In genomic region chr7:34690111-34690510, GRCm38 (mm10) we compare ENCODE assay signal across 24 mouse cellular contexts. TPM values are rescaled to one million over a fixed set of nuclear protein-coding genes. Genes with fewer than 3 reads are reported as not detected.
A peak's percentile ranks its signal among the peaks of the same experiment; 100 is the strongest.
DNase-seq lines count a peak whose midpoint lies in the region; ATAC-seq and TF ChIP-seq lines count a peak whose summit lies in the region.
"Had no signal": no experiment of that assay in that cellular context is flagged by ENCODE, and none has a peak within 500 bp of the region (broad histone marks: within the 10 kb centered on the region; RNA-seq: fewer than 3 reads in every experiment).

No protein-coding gene starts in this region.

- DNase-seq in midbrain, embryonic 10.5 days (ENCODE audit: low spot score) = no peak
- no peak for DNase-seq in midbrain, postnatal 0 days (ENCODE audit: low spot score)
- peak; percentile 45 for DNase-seq in embryonic facial prominence, embryonic 14.5 days (ENCODE audit: low spot score)
- DNase-seq in retina, embryonic 14.5 days (ENCODE audit: low spot score) = peak; percentile 76
- no peak for DNase-seq in layer of hippocampus, adult 11-12 months (ENCODE audit: low spot score)
- no peak for DNase-seq in layer of hippocampus, adult 18-20 months (ENCODE audit: low spot score in 2 of 2)
- DNase-seq in urinary bladder, postnatal 25 days (ENCODE audit: low spot score) = no peak
- DNase-seq: adrenal gland, adult 2 months; B cell, adult 2 months; cerebellum, adult 8-10 months; gastrocnemius, postnatal 36 days; heart, postnatal 4 days; kidney, adult 9 months; kidney, postnatal 36 days; liver, embryonic 13.5 days; lung, embryonic 14.5 days; thymus, postnatal 14 days had no signal

- H3K9ac ChIP-seq in midbrain, postnatal 0 days (replicated peaks; ENCODE audit: low read length, poor library complexity, severe bottlenecking) = no peak overlapping the region
- no peak overlapping the region for H3K9ac ChIP-seq in embryonic facial prominence, embryonic 14.5 days (ENCODE audit: low read depth, low read length)
- H3K9ac ChIP-seq in midbrain, embryonic 12.5 days (replicated peaks) = no peak overlapping the region
- H3K9ac ChIP-seq: heart, embryonic 15.5 days; intestine, embryonic 15.5 days; limb, embryonic 13.5 days; liver, embryonic 13.5 days; lung, embryonic 14.5 days; neural tube, embryonic 12.5 days had no signal

- TF ChIP-seq CTCF in midbrain, postnatal 0 days (IDR thresholded peaks at IDR 0.05) = no peak

- no peak overlapping the region for H3K4me2 ChIP-seq in midbrain, postnatal 0 days (ENCODE audit: low read depth, low read length, poor library complexity, severe bottlenecking)
- no peak overlapping the region for H3K4me2 ChIP-seq in embryonic facial prominence, embryonic 14.5 days (ENCODE audit: low read depth, low read length)
- H3K4me2 ChIP-seq in midbrain, embryonic 12.5 days (replicated peaks) = peak overlapping the region; percentile 1; the same call in 1 of the 2 replicates
- H3K4me2 ChIP-seq: heart, embryonic 15.5 days; intestine, embryonic 15.5 days; limb, embryonic 13.5 days; liver, embryonic 13.5 days; lung, embryonic 14.5 days; neural tube, embryonic 12.5 days had no signal

- H3K27me3 ChIP-seq in midbrain, embryonic 10.5 days (ENCODE audit: low read depth, poor library complexity, severe bottlenecking) = no peaks in the 10 kb centered on the region
- no peaks in the 10 kb centered on the region for H3K27me3 ChIP-seq in midbrain, postnatal 0 days (ENCODE audit: insufficient read depth, low read length)
- 0 out of 2 replicates have a peak, but pooled peaks cover 6% of the 10 kb centered on the region for H3K27me3 ChIP-seq in embryonic facial prominence, embryonic 14.5 days (replicated peaks; ENCODE audit: control insufficient read depth, insufficient read depth, low read length)
- H3K27me3 ChIP-seq in midbrain, embryonic 12.5 days = no peaks in the 10 kb centered on the region
- H3K27me3 ChIP-seq: intestine, embryonic 15.5 days; liver, embryonic 13.5 days; neural tube, embryonic 12.5 days had no signal

- H3K27ac ChIP-seq in midbrain, embryonic 10.5 days (replicated peaks) = peak overlapping the region; percentile 76
- no peak overlapping the region for H3K27ac ChIP-seq in midbrain, postnatal 0 days (ENCODE audit: low read depth, low read length)
- H3K27ac ChIP-seq in embryonic facial prominence, embryonic 14.5 days (replicated peaks; ENCODE audit: low read depth, low read length) = no peak overlapping the region
- H3K27ac ChIP-seq in midbrain, embryonic 12.5 days (replicated peaks) = peak overlapping the region; percentile 83
- H3K27ac ChIP-seq: heart, embryonic 15.5 days; intestine, embryonic 15.5 days; limb, embryonic 13.5 days; liver, embryonic 13.5 days; neural tube, embryonic 12.5 days had no signal

- WGBS in midbrain, embryonic 10.5 days = 57% methylated on average over 13 of the region's 13 CpGs
- WGBS in midbrain, postnatal 0 days = 37% methylated on average over 13 of the region's 13 CpGs
- WGBS in embryonic facial prominence, embryonic 14.5 days = 54% methylated on average over 13 of the region's 13 CpGs
- 53% methylated on average over 13 of the region's 13 CpGs for WGBS in midbrain, embryonic 12.5 days

- no peaks in the 10 kb centered on the region for H3K36me3 ChIP-seq in midbrain, embryonic 10.5 days
- H3K36me3 ChIP-seq in midbrain, postnatal 0 days (ENCODE audit: insufficient read depth, low read length) = no peaks in the 10 kb centered on the region
- H3K36me3 ChIP-seq in embryonic facial prominence, embryonic 14.5 days (ENCODE audit: control insufficient read depth, insufficient read depth, low read length) = no peaks in the 10 kb centered on the region
- no peaks in the 10 kb centered on the region for H3K36me3 ChIP-seq in midbrain, embryonic 12.5 days
- H3K36me3 ChIP-seq: heart, embryonic 15.5 days; intestine, embryonic 15.5 days; limb, embryonic 13.5 days; liver, embryonic 13.5 days; neural tube, embryonic 12.5 days had no signal

- no peak for ATAC-seq in midbrain, postnatal 0 days (ENCODE audit: low FRiP score)
- ATAC-seq in embryonic facial prominence, embryonic 14.5 days (ENCODE audit: low read depth) = no peak
- ATAC-seq in midbrain, embryonic 12.5 days (ENCODE audit: low FRiP score, low read depth) = peak; percentile 44
- ATAC-seq: forebrain, embryonic 16.5 days; intestine, embryonic 15.5 days had no signal

- H3K9me3 ChIP-seq in midbrain, embryonic 10.5 days (replicated peaks) = no peaks in the 10 kb centered on the region
- H3K9me3 ChIP-seq in midbrain, postnatal 0 days (ENCODE audit: low read length) = no peaks in the 10 kb centered on the region
- H3K9me3 ChIP-seq in embryonic facial prominence, embryonic 14.5 days (ENCODE audit: control insufficient read depth, low read length) = no peaks in the 10 kb centered on the region
- no peaks in the 10 kb centered on the region for H3K9me3 ChIP-seq in midbrain, embryonic 12.5 days
- H3K9me3 ChIP-seq: heart, embryonic 15.5 days; intestine, embryonic 15.5 days; limb, embryonic 13.5 days; liver, embryonic 13.5 days; neural tube, embryonic 12.5 days had no signal

- H3K4me1 ChIP-seq in midbrain, embryonic 10.5 days = peaks cover 82% of the 10 kb centered on the region
- H3K4me1 ChIP-seq in midbrain, postnatal 0 days (ENCODE audit: insufficient read depth, low read length) = no peaks in the 10 kb centered on the region
- no peaks in the 10 kb centered on the region for H3K4me1 ChIP-seq in embryonic facial prominence, embryonic 14.5 days (ENCODE audit: control insufficient read depth, insufficient read depth, low read length)
- H3K4me1 ChIP-seq in midbrain, embryonic 12.5 days = peaks cover 55% of the 10 kb centered on the region
- H3K4me1 ChIP-seq: liver, embryonic 13.5 days had no signal

- no peak overlapping the region for H3K4me3 ChIP-seq in midbrain, embryonic 10.5 days
- H3K4me3 ChIP-seq in midbrain, postnatal 0 days (ENCODE audit: low read depth, low read length) = no peak overlapping the region
- H3K4me3 ChIP-seq in embryonic facial prominence, embryonic 14.5 days (ENCODE audit: low read depth, low read length) = no peak overlapping the region
- H3K4me3 ChIP-seq in midbrain, embryonic 12.5 days = no peak overlapping the region
- H3K4me3 ChIP-seq: heart, embryonic 15.5 days; intestine, embryonic 15.5 days; limb, embryonic 13.5 days; liver, embryonic 13.5 days; neural tube, embryonic 12.5 days had no signal

RNA-seq across cellular contexts. Expression of gene Kctd15, which starts 33.6 kb away (rescaled TPM):
- polyA plus RNA-seq in midbrain, embryonic 10.5 days (2016; fragmentation: Nextera tagmentation; extraction: Ambion mirVana) = 36.8 and 44.6 TPM in 2 replicates
- total RNA-seq in midbrain, postnatal 0 days (2014; rRNA removed) = 61.3 and 69.1 TPM in 2 replicates
- polyA plus RNA-seq in midbrain, postnatal 0 days (2015; fragmentation: Nextera tagmentation; extraction: Ambion mirVana) = 15.0 and 15.7 TPM in 2 replicates
- polyA plus RNA-seq in embryonic facial prominence, embryonic 14.5 days (2014; fragmentation: Nextera tagmentation; extraction: Ambion mirVana) = 13.7 and 15.7 TPM in 2 replicates
- polyA plus RNA-seq in midbrain, embryonic 12.5 days (2016; fragmentation: Nextera tagmentation; extraction: Ambion mirVana) = 35.4 and 35.8 TPM in 2 replicates
- 10 to 100 TPM; 12.3 to 15.1 TPM for total RNA-seq in layer of hippocampus, adult 18-20 months (2021)
- total RNA-seq: common myeloid progenitor, adult 5-6 weeks had no signal

Comparison
In these comparisons a context has a peak if more than half of its experiments do, and no peak if none do; other contexts are left out.
1. H3K27ac ChIP-seq: peak in midbrain, embryonic 10.5 days (single experiment) and midbrain, embryonic 12.5 days (single experiment); none in midbrain, postnatal 0 days (single experiment) and embryonic facial prominence, embryonic 14.5 days (single experiment).
2. DNase-seq: peak in embryonic facial prominence, embryonic 14.5 days (single experiment) and retina, embryonic 14.5 days (single experiment); none in midbrain, embryonic 10.5 days (single experiment), midbrain, postnatal 0 days (single experiment), layer of hippocampus, adult 11-12 months (single experiment), layer of hippocampus, adult 18-20 months (0 of 2) and urinary bladder, postnatal 25 days (single experiment).